Mouse (Mus musculus): ENCODE measurements around the gene Fbxo10.

DNA sequence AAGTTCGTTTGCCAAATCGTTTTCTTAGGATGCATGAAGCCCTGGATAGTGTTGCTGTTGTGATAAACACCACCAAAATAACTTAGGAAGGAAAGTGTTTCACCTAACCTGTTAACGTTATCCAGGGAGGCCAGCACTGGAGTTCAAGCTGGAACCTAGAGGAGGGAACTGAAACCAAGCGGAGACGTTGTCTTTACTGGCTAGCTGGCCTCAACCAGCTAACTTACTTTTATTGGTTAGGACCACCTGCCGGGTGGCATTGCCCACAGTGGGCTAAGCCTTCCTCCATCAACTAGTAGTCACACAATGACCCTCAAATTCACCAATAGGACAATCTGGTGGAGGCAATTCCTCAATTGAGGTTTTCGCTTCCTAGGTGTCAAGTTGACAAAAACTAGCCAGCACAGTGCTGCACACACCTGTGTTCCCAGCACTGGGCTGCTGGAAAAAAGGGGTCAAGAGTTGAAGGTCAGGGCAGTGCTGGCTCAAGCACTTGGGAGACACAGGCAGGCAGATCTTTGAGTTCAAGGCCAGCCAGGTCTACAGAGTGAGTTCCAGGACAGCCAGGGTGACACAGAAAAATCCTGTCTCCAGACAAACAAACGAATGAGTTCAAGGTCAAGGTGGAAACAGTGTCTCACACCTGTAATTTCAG is 24.2 kb upstream of the Fbxo10 start:
- TF ChIP-seq POLR2A (IDR thresholded peaks at IDR 0.05; ENCODE audit: extremely low read depth, insufficient read depth, low read length) (no peak), CTCF (IDR thresholded peaks at IDR 0.05; ENCODE audit: low read depth, low read length) (no peak)

Data from liver, adult 2 months (tissue).